Mouse (Mus musculus) gastrocnemius, adult 2 months (tissue): ENCODE measurements around the gene Vti1a. TPM values are rescaled to one million over a fixed set of nuclear protein-coding genes. Genes with fewer than 3 reads are reported as not detected.
A peak's percentile ranks its signal among the peaks of the same experiment; 100 is the strongest.

Source experiments
- DNase-seq: peaks from one replicate; pipeline ENCODE4 v3.0.0; 2022
- H3K27ac ChIP-seq: fragments of 200-600 bp; 2 replicates; pipeline ENCODE4 v1.8.1; 2022; ENCODE audit warnings: mild to moderate bottlenecking
- H3K4me3 ChIP-seq: fragments of 200-600 bp; 2 replicates; pipeline ENCODE4 v1.8.1; 2022; ENCODE audit warnings: mild to moderate bottlenecking, moderate library complexity
- CTCF ChIP-seq: fragments of 200-600 bp; IDR thresholded peaks from 2 replicates; pipeline ENCODE4 v1.8.1; 2022; ENCODE audit warnings: antibody characterized with exemption, mild to moderate bottlenecking, moderate library complexity
- intact Hi-C: fragments of 180-260 bp; cut with DNase I; formaldehyde crosslinking; loops from one replicate; pipeline ENCODE4 v1.15.1; 2025
- total RNA-seq, 2 experiments: library from RNA; stranded (reverse); gene quantifications; 2 replicates each; pipeline ENCODE4 v1.2.3; 2021

Vti1a gene
- total RNA-seq, 2 experiments from 2014 or later: 18.9 to 20.3 TPM

DNA sequence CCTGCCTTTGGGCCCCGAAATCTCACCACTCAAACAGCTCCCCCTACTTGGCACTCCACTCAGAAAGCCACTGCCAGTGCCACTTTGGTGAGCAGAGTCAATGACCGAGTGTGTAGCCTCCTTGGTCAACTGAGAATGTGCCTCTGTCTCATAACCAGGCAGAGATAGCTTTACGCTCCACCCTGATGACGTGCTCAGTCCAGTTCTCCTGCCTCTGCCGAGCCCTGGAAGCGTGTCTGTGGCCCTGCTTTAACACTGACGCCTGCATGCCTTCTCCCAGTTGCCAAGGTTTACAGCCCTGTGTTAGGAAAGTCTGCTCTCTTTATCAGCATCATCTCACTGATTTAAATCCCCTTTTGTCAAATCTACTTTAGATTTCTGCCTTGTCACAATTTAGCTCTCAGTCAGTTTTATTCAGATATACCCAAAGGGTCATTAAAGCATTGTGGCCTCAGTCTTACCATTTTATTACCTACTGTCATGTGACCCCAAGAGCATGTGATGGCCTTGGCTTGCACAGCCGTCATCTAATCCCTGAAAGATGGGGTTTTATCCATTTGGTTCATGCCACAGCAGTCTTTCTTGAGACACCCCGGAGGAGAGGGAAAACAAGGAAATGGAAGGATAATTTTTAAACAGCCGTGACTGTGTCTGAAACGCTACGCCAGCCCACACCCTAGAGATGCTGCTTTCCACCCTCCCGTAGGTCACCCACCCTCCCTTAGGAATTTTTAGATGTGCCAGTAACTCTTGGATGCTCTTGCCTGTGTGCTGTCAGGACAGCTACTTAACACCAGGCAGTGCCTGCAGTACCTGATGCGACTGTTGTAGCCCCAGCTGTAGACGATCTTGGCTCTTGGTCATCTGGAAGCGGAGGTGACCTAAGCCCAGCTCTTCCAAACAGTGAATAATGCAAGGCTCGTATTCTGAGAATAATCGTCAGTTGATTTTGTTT is 269.5 kb downstream of the Vti1a start:
- peak overlapping the region; percentile 63 for H3K27ac ChIP-seq
- intact Hi-C loops: no loop called here
- TF ChIP-seq CTCF: no peak
- peak; percentile 54 for DNase-seq
- H3K4me3 ChIP-seq: peak overlapping the region; percentile 13; the same call in 1 of the 2 replicates

- intact Hi-C loops: no loop called here
- H3K4me3 ChIP-seq: no peak overlapping the region
- no peak for DNase-seq
- TF ChIP-seq CTCF: no peak
- no peak overlapping the region for H3K27ac ChIP-seq
Measured at GRCm38 (mm10) chr19:55587638-55588421, 271.7 kb downstream of the Vti1a start.

GRCm38 (mm10) chr19:55588948-55589896 is 273.1 kb downstream of the Vti1a start:
- intact Hi-C loops: no loop called here
- no peak for DNase-seq
- Histone ChIP-seq H3K27ac (no peak overlapping the region), H3K4me3 (no peak overlapping the region)
- TF ChIP-seq CTCF: no peak

DNA sequence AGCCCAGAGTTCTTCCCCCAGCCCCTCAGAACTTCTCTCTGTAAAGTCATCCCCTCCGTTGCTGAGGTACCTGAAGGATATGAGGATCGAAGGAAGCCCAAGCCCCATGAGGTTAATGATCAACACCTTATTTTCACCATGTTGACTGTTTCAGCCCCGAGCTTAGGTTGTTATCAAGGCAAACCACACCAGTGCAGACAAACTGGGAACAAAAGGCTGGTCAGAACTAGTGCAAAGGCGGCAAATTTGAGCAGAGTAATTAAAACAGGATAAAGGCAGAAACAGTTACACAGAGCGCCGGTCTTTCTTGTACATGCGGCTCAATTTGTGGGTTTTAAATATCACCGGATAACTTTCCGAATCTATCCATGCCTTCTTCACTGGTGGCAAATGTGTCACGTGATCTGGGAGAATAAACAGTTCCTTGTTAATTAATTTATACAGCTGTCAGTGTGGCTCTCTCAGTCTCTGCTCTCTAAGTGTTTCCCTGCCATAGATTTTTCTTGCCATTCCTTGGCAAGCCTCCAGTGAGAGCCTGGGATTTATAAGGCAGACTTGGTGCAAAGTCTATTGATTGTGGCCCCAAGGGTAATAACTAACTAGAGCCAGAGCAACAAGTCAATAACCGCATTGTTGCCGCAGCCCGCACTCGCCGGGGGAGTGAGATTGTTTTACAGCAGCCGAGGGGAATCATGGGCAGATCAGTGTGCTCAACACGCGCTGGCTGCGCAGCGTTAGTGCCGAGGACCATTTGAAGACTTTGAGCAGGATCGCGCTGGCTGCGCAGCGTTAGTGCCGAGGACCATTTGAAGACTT is 277.0 kb downstream of the Vti1a start:
- Histone ChIP-seq H3K4me3 (peak overlapping the region; percentile 46), H3K27ac (no peak overlapping the region)
- no peak for TF ChIP-seq CTCF
- intact Hi-C loops: no loop called here
- DNase-seq: no peak

GRCm38 (mm10) chr19:55593729-55594444 is 277.8 kb downstream of the Vti1a start:
- TF ChIP-seq CTCF: no peak
- no peak for DNase-seq
- H3K4me3 ChIP-seq: peak overlapping the region; percentile 46; the same call in 1 of the 2 replicates
- H3K27ac ChIP-seq: no peak overlapping the region
- intact Hi-C loops: no loop called here

GRCm38 (mm10) chr19:55594451-55594850 is 278.4 kb downstream of the Vti1a start:
- intact Hi-C loops: no loop called here
- TF ChIP-seq CTCF: no peak
- Histone ChIP-seq H3K27ac (no peak overlapping the region), H3K4me3 (no peak overlapping the region)
- DNase-seq: no peak

DNA sequence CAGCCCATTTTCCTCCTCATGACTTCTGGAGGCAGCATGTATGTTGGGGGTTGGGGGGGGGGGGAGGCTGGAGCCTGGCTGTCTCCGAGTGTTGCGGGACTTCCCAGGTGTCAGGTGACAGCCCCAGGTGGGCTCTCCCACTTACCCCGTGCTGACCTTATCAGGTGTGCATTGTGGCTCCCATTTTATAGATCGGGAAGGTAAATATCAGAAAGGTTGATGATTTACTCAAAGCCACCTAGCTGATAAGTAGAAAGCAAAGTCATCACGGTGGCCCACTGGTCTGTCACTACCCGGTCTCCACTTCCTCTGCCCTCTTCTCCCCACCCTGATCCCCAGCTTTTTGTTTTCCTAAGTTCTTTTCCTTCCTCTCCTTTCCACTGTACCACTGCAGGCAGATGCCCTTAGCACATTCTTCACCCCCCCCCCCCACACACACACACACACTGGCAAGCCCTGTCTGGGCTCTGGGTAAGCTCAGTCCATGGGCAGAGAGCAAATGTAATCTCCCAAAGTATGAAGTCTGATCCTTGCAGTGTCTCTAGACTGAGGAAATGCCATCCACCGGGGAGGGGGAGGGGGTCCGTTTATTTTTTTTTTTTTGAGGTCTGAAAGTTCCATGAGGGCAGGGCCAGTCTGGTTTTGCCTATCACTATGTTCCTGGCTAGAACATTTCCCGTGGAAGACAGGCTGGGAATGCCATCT is 280.0 kb downstream of the Vti1a start:
- intact Hi-C loops: no loop called here
- Histone ChIP-seq H3K27ac (no peak overlapping the region), H3K4me3 (no peak overlapping the region)
- TF ChIP-seq CTCF: no peak
- no peak for DNase-seq

GRCm38 (mm10) chr19:55596804-55597203 is 280.7 kb downstream of the Vti1a start:
- Histone ChIP-seq H3K27ac (no peak overlapping the region), H3K4me3 (no peak overlapping the region)
- intact Hi-C loops: no loop called here
- TF ChIP-seq CTCF: no peak
- DNase-seq: no peak

DNA sequence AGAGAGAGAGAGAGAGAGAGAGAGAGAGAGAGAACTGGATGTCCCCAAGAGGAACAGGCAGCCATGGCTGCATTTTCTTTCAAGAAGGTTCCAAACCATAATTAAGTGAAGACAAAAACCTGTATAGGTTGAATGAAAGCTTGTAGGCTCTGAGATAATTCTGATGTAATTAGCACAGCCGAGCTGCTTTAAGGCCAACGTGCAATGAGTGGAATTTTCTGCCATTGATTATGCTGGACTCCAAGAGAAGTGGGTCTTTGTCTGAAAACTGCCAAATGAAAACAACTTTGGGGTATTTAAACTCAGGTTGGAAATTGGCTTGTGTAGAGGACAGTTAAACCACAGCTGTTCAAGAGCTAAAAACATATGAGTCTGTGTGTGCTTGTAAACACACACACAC is 281.2 kb downstream of the Vti1a start:
- H3K27ac ChIP-seq: no peak overlapping the region
- TF ChIP-seq CTCF: no peak
- intact Hi-C loops: no loop called here
- H3K4me3 ChIP-seq: no peak overlapping the region
- DNase-seq: no peak

DNA sequence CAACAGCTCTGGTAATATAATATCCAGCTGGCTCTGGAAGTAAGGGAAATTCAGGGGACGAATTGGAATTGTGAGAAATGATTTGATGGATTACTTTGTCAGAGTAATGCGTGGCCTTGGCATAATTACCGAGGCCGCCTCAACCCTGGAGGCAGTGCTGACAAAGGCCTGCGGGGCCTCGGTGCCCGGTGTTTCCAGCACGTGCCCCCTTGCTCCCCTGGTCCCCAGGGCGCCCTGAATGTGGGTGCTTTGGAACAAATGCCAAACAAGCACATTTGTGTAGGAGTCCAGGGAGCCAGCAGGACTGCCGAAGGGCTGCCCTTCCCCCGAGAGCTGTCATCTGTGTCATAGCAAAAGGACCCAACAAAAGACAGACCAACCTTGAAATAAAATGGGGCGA is 281.9 kb downstream of the Vti1a start:
- Histone ChIP-seq H3K27ac (no peak overlapping the region), H3K4me3 (no peak overlapping the region)
- no peak for DNase-seq
- intact Hi-C loops: no loop called here
- no peak for TF ChIP-seq CTCF

DNA sequence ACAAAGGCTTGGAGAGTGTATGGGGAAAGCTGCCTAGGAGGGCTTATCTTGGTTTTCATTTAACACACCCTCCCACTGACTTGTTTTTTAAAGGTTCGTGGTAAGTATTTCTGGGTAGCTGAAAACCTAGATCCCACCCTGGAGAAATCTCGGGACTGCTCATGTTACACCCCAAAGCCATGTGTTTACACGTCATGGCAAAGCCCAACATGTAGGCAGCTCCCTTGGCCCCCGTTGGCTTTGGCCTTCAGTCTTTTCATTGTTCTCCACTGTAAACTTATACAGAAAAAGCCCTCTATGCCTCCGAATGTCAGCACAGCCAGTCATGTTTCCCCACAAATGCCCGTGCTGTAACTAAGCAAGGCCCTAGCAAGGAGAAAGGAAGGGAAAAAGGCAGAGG is 283.0 kb downstream of the Vti1a start:
- Histone ChIP-seq H3K27ac (no peak overlapping the region), H3K4me3 (no peak overlapping the region)
- intact Hi-C loops: no loop called here
- no peak for TF ChIP-seq CTCF
- DNase-seq: no peak
